Mouse (Mus musculus) layer of hippocampus, adult 9-11 months (tissue): ENCODE results near the gene 2010300C02Rik.

Experiments used
- DNase-seq: peaks from one replicate; pipeline ENCODE4 v3.0.0; 2022

Gene 2010300C02Rik

GRCm38 (mm10) chr1:37565396-37565795, 154.5 kb downstream of the 2010300C02Rik start:
- DNase-seq, result no peak

GRCm38 (mm10) chr1:37561955-37562354, 157.9 kb downstream of the 2010300C02Rik start:
- DNase-seq, result peak; percentile 43
